ENCODE assay signal across 24 mouse cellular contexts in genomic region chr5:144219936-144220335, GRCm38 (mm10). TPM values are rescaled to one million over a fixed set of nuclear protein-coding genes. Genes with fewer than 3 reads are reported as not detected.
DNase-seq lines count a peak whose midpoint lies in the region; ATAC-seq and TF ChIP-seq lines count a peak whose summit lies in the region.
"Had no signal": no experiment of that assay in that cellular context is flagged by ENCODE, and none has a peak within 500 bp of the region (broad histone marks: within the 10 kb centered on the region; RNA-seq: fewer than 3 reads in every experiment).

No protein-coding gene starts in this region.

- no peak for TF ChIP-seq POLR2A in bone marrow macrophage, adult 2 months (IDR thresholded peaks at IDR 0.05; ENCODE audit: borderline replicate concordance, low read depth, low read length)

- no peak overlapping the region for H3K4me3 ChIP-seq in gastrocnemius, adult 2 months
- no peak overlapping the region for H3K4me3 ChIP-seq in neural tube, embryonic 11.5 days (ENCODE audit: low read depth, low read length)
- no peak overlapping the region for H3K4me3 ChIP-seq in bone marrow macrophage, adult 2 months (ENCODE audit: insufficient read depth, low read length)
- H3K4me3 ChIP-seq: embryonic facial prominence, embryonic 12.5 days; embryonic facial prominence, embryonic 15.5 days; heart, adult 2 months; hindbrain, embryonic 12.5 days; hindbrain, embryonic 15.5 days; intestine, embryonic 15.5 days had no signal

- H3K27ac ChIP-seq in gastrocnemius, adult 2 months: peak overlapping the region; percentile 25; the same call in 1 of the 2 replicates
- no peak overlapping the region for H3K27ac ChIP-seq in neural tube, embryonic 11.5 days (ENCODE audit: low read depth, low read length)
- H3K27ac ChIP-seq in bone marrow macrophage, adult 2 months (ENCODE audit: insufficient read depth, low read depth, low read length): peak overlapping the region; percentile 32
- H3K27ac ChIP-seq: embryonic facial prominence, embryonic 12.5 days; embryonic facial prominence, embryonic 15.5 days; hindbrain, embryonic 12.5 days; hindbrain, embryonic 15.5 days; intestine, embryonic 15.5 days had no signal

- H3K36me3 ChIP-seq in neural tube, embryonic 11.5 days (ENCODE audit: control insufficient read depth, insufficient read depth, low read length): no peaks in the 10 kb centered on the region
- H3K36me3 ChIP-seq: intestine, embryonic 15.5 days had no signal

- no peak overlapping the region for H3K9ac ChIP-seq in neural tube, embryonic 11.5 days (ENCODE audit: low read length)
- H3K9ac ChIP-seq: embryonic facial prominence, embryonic 12.5 days; embryonic facial prominence, embryonic 15.5 days; forebrain, postnatal 0 days; hindbrain, embryonic 12.5 days; hindbrain, embryonic 15.5 days; intestine, embryonic 15.5 days had no signal

- no peak for DNase-seq in gastrocnemius, adult 2 months
- no peak for DNase-seq in gastrocnemius, postnatal 14 days
- DNase-seq in neural tube, embryonic 11.5 days (ENCODE audit: low spot score): peak; percentile 2
- DNase-seq in neural tube, embryonic 10.5 days (ENCODE audit: extremely low spot score, low spot score): no peak
- no peak for DNase-seq in T-cell, adult 2 months (ENCODE audit: low spot score)
- DNase-seq in spleen, adult 18-20 months: no peak
- DNase-seq: cerebellum, postnatal 14 days; forebrain, postnatal 0 days; gastrocnemius, postnatal 36 days had no signal

- H3K27me3 ChIP-seq in neural tube, embryonic 11.5 days (ENCODE audit: control insufficient read depth, insufficient read depth, low read length): no peaks in the 10 kb centered on the region
- H3K27me3 ChIP-seq: embryonic facial prominence, embryonic 12.5 days; embryonic facial prominence, embryonic 15.5 days; hindbrain, embryonic 12.5 days; hindbrain, embryonic 15.5 days; intestine, embryonic 15.5 days; Patski had no signal

- intact Hi-C loops in gastrocnemius, adult 2 months (cut with DNase I): loop anchor here (10.0 kb wide), 2 partner anchors 515 to 1105 kb away; partner anchors contain the start of gene Rnf216
- intact Hi-C loops in gastrocnemius, postnatal 14 days (cut with DNase I; ENCODE audit: low total_unique reads): no loop called here

- ATAC-seq in neural tube, embryonic 11.5 days (ENCODE audit: insufficient read depth, low FRiP score, low TSS enrichment): no peak
- ATAC-seq: CD4-positive, CD25-positive, alpha-beta regulatory T cell, adult 4 months; forebrain, embryonic 14.5 days; forebrain, postnatal 0 days; intestine, embryonic 15.5 days; Patski had no signal

- no peak overlapping the region for H3K4me2 ChIP-seq in neural tube, embryonic 11.5 days (ENCODE audit: low read depth)
- H3K4me2 ChIP-seq: embryonic facial prominence, embryonic 12.5 days; embryonic facial prominence, embryonic 15.5 days; heart, embryonic 11.5 days; hindbrain, embryonic 12.5 days; hindbrain, embryonic 15.5 days; intestine, embryonic 15.5 days had no signal

- no peak for TF ChIP-seq CTCF in gastrocnemius, adult 2 months (IDR thresholded peaks at IDR 0.05)
- TF ChIP-seq CTCF in bone marrow macrophage, adult 2 months (IDR thresholded peaks at IDR 0.05; ENCODE audit: low read depth, low read length): no peak

- peaks cover 5% of the 10 kb centered on the region for H3K4me1 ChIP-seq in neural tube, embryonic 11.5 days (ENCODE audit: control insufficient read depth, insufficient read depth, low read length)
- H3K4me1 ChIP-seq in bone marrow macrophage, adult 2 months (ENCODE audit: control insufficient read depth, insufficient read depth, low read length): peaks cover 57% of the 10 kb centered on the region

- WGBS in neural tube, embryonic 11.5 days: 91% methylated on average over 5 of the region's 5 CpGs

- no peaks in the 10 kb centered on the region for H3K9me3 ChIP-seq in neural tube, embryonic 11.5 days (ENCODE audit: control insufficient read depth, low read length)
- H3K9me3 ChIP-seq: embryonic facial prominence, embryonic 12.5 days; embryonic facial prominence, embryonic 15.5 days; G1E; hindbrain, embryonic 12.5 days; hindbrain, embryonic 15.5 days; intestine, embryonic 15.5 days had no signal

RNA-seq across cellular contexts. Expression of gene Tecpr1, which starts 3.5 kb away (rescaled TPM):
- 10 to 100 TPM; 15.4 to 19.1 TPM for total RNA-seq in gastrocnemius, adult 2 months (2021)
- 10 to 100 TPM; 13.9 to 17.8 TPM for total RNA-seq in gastrocnemius, postnatal 14 days (2021)
- 18.4 and 18.6 TPM in 2 replicates for polyA plus RNA-seq in neural tube, embryonic 11.5 days (2014; fragmentation: Nextera tagmentation; extraction: Ambion mirVana)
- 50.7 and 55.3 TPM in 2 replicates for polyA plus RNA-seq in bone marrow macrophage, adult 2 months (2012; ENCODE audit: insufficient read depth, insufficient read length, missing spikeins)

RNA-seq across cellular contexts. Expression of gene Bri3, which starts 24.3 kb away (rescaled TPM):
- total RNA-seq in gastrocnemius, adult 2 months (2021): 10 to 100 TPM; 36.4 to 45.7 TPM
- 10 to 100 TPM; 39.1 to 39.7 TPM for total RNA-seq in gastrocnemius, postnatal 14 days (2021)
- polyA plus RNA-seq in neural tube, embryonic 11.5 days (2014; fragmentation: Nextera tagmentation; extraction: Ambion mirVana): 119 and 121 TPM in 2 replicates
- 521 and 566 TPM in 2 replicates for polyA plus RNA-seq in bone marrow macrophage, adult 2 months (2012; ENCODE audit: insufficient read depth, insufficient read length, missing spikeins)

RNA-seq across cellular contexts. Expression of gene Bhlha15, which starts 29.9 kb away (rescaled TPM):
- total RNA-seq in gastrocnemius, adult 2 months (2021): not detected
- not detected for total RNA-seq in gastrocnemius, postnatal 14 days (2021)
- polyA plus RNA-seq in neural tube, embryonic 11.5 days (2014; fragmentation: Nextera tagmentation; extraction: Ambion mirVana): 0.08 TPM in 1 of 2 replicates, not detected in the other
- polyA plus RNA-seq in bone marrow macrophage, adult 2 months (2012; ENCODE audit: insufficient read depth, insufficient read length, missing spikeins): not detected in 2 replicates
- total RNA-seq: forebrain, postnatal 0 days; gastrocnemius, adult 8-10 months; gastrocnemius, postnatal 36 days; heart, adult 2 months; heart, postnatal 25 days had no signal
- polyA plus RNA-seq: C2C12; forebrain, postnatal 0 days had no signal
